ENCODE assay signal across 31 mouse cellular contexts in the genomic region with DNA sequence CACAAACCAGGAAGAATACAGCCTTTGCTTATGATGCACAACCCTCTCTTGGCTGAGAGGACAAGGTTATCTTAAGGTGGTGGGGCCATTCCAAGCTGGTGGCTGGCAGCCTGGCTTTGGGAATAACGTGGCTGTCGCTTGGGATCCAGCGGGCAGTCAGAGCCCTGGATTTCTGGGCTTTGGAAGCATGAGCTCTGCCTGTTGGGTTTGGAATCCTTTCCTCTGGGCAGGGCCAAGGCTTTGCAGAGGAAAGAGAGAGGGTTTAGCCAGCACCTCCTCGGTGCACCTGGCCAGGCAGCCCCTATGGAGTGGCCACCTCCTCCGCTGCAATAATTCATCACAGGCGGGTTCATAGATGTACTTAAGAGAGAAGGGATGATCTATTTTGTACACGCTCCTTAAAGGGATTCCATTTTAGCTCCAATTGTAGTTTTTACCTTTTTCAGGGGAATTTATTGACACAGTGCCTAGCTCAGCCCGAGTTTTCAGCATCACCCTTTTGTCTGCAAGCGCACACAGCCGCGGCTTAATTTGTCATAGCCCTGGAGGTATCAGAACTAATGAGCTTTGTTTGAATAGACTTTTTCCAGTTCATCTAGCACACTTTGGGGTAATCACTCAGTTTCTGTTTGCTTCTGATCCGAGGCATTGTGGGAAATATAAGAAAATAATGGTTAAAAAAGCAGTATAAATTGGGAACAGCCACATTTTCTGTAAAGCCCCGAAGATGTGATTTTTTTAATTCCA.
A peak's percentile ranks its signal among the peaks of the same experiment; 100 is the strongest.
DNase-seq lines count a peak whose midpoint lies in the region; ATAC-seq and TF ChIP-seq lines count a peak whose summit lies in the region.
"Had no signal": no experiment of that assay in that cellular context is flagged by ENCODE, and none has a peak within 500 bp of the region (broad histone marks: within the 10 kb centered on the region; RNA-seq: fewer than 3 reads in every experiment).

No protein-coding gene starts in this region.

- peak; percentile 60 for DNase-seq in forebrain, embryonic 11.5 days (ENCODE audit: low spot score)
- no peak for DNase-seq in forebrain, postnatal 0 days
- peak; percentile 19 for DNase-seq in midbrain, embryonic 14.5 days
- DNase-seq in midbrain, embryonic 10.5 days (ENCODE audit: low spot score), result no peak
- peak; percentile 67 for DNase-seq in retina, embryonic 14.5 days (ENCODE audit: low spot score)
- no peak for DNase-seq in thymus, postnatal 10 days (ENCODE audit: low spot score in 2 of 2)
- DNase-seq: cerebellum, adult 18-20 months; cerebellum, postnatal 25 days; gastrocnemius, postnatal 25 days; heart, adult 11 months; heart, postnatal 36 days; kidney, adult 11 months; kidney, postnatal 14 days; layer of hippocampus, adult 9-11 months; liver; lung, adult 2 months; lung, postnatal 10 days; right cerebral cortex, postnatal 25 days; thymus, postnatal 25 days had no signal

- WGBS in forebrain, embryonic 11.5 days, result 22% methylated on average over 13 of the region's 13 CpGs
- 16% methylated on average over 13 of the region's 13 CpGs for WGBS in forebrain, postnatal 0 days
- WGBS in midbrain, embryonic 14.5 days, result 44% methylated on average over 13 of the region's 13 CpGs
- WGBS in midbrain, embryonic 10.5 days, result 60% methylated on average over 13 of the region's 13 CpGs
- WGBS in forebrain, embryonic 12.5 days, result 19% methylated on average over 13 of the region's 13 CpGs

- ATAC-seq in forebrain, embryonic 11.5 days (replicated peaks; ENCODE audit: low FRiP score), result peak; percentile 67; the same call in 1 of the 2 replicates
- no peak for ATAC-seq in forebrain, postnatal 0 days
- ATAC-seq in midbrain, embryonic 14.5 days (ENCODE audit: low FRiP score, low TSS enrichment), result no peak
- peak; percentile 51; the same call in 1 of the 2 replicates for ATAC-seq in forebrain, embryonic 12.5 days (ENCODE audit: low FRiP score)
- ATAC-seq: CD4-positive, CD25-positive, alpha-beta regulatory T cell, adult 4 months; inflammation-experienced regulatory T-cells, adult 6 months; midbrain, embryonic 15.5 days had no signal

- H3K4me3 ChIP-seq in forebrain, embryonic 11.5 days (ENCODE audit: low read depth, low read length), result no peak overlapping the region
- no peak overlapping the region for H3K4me3 ChIP-seq in forebrain, postnatal 0 days (ENCODE audit: low read depth, low read length)
- no peak overlapping the region for H3K4me3 ChIP-seq in midbrain, embryonic 14.5 days (replicated peaks; ENCODE audit: low read depth, low read length)
- H3K4me3 ChIP-seq in midbrain, embryonic 10.5 days, result no peak overlapping the region
- H3K4me3 ChIP-seq in forebrain, embryonic 12.5 days (replicated peaks), result no peak overlapping the region
- H3K4me3 ChIP-seq: embryonic facial prominence, embryonic 10.5 days; embryonic facial prominence, embryonic 15.5 days; midbrain, embryonic 15.5 days; myocyte; neural tube, embryonic 12.5 days; stomach, embryonic 15.5 days had no signal

- peaks cover 2% of the 10 kb centered on the region; the same call in 1 of the 2 replicates for H3K27me3 ChIP-seq in forebrain, embryonic 11.5 days (ENCODE audit: control insufficient read depth, insufficient read depth, low read length)
- H3K27me3 ChIP-seq in forebrain, postnatal 0 days (ENCODE audit: insufficient read depth, low read length), result no peaks in the 10 kb centered on the region
- H3K27me3 ChIP-seq in midbrain, embryonic 14.5 days (ENCODE audit: control insufficient read depth, insufficient read depth, low read length), result 0 out of 2 replicates have a peak, but pooled peaks cover 10% of the 10 kb centered on the region
- H3K27me3 ChIP-seq in midbrain, embryonic 10.5 days (ENCODE audit: low read depth, poor library complexity, severe bottlenecking), result no peaks in the 10 kb centered on the region
- 0 out of 2 replicates have a peak, but pooled peaks cover 2% of the 10 kb centered on the region for H3K27me3 ChIP-seq in forebrain, embryonic 12.5 days
- H3K27me3 ChIP-seq: embryonic facial prominence, embryonic 15.5 days; midbrain, embryonic 15.5 days; neural tube, embryonic 12.5 days; stomach, embryonic 15.5 days had no signal

- no peak for TF ChIP-seq CTCF in forebrain, postnatal 0 days (IDR thresholded peaks at IDR 0.05; ENCODE audit: low read depth)

- H3K36me3 ChIP-seq in forebrain, embryonic 11.5 days (ENCODE audit: control insufficient read depth, insufficient read depth, low read length), result no peaks in the 10 kb centered on the region
- no peaks in the 10 kb centered on the region for H3K36me3 ChIP-seq in forebrain, postnatal 0 days (ENCODE audit: insufficient read depth)
- no peaks in the 10 kb centered on the region for H3K36me3 ChIP-seq in midbrain, embryonic 14.5 days (ENCODE audit: control insufficient read depth, insufficient read depth, low read length)
- no peaks in the 10 kb centered on the region for H3K36me3 ChIP-seq in midbrain, embryonic 10.5 days
- H3K36me3 ChIP-seq in forebrain, embryonic 12.5 days (replicated peaks), result no peaks in the 10 kb centered on the region
- H3K36me3 ChIP-seq: embryonic facial prominence, embryonic 10.5 days; embryonic facial prominence, embryonic 15.5 days; midbrain, embryonic 15.5 days; neural tube, embryonic 12.5 days; stomach, embryonic 15.5 days had no signal

- no peaks in the 10 kb centered on the region for H3K9me3 ChIP-seq in forebrain, embryonic 11.5 days (ENCODE audit: control insufficient read depth, low read length)
- no peaks in the 10 kb centered on the region for H3K9me3 ChIP-seq in forebrain, postnatal 0 days (ENCODE audit: low read length)
- H3K9me3 ChIP-seq in midbrain, embryonic 14.5 days (ENCODE audit: control insufficient read depth, low read length), result no peaks in the 10 kb centered on the region
- no peaks in the 10 kb centered on the region for H3K9me3 ChIP-seq in midbrain, embryonic 10.5 days (replicated peaks)
- no peaks in the 10 kb centered on the region for H3K9me3 ChIP-seq in forebrain, embryonic 12.5 days
- H3K9me3 ChIP-seq: embryonic facial prominence, embryonic 10.5 days; embryonic facial prominence, embryonic 15.5 days; midbrain, embryonic 15.5 days; neural tube, embryonic 12.5 days; stomach, embryonic 15.5 days had no signal

- no peaks in the 10 kb centered on the region for H3K4me1 ChIP-seq in forebrain, embryonic 11.5 days (replicated peaks; ENCODE audit: control insufficient read depth, insufficient read depth, low read length)
- H3K4me1 ChIP-seq in forebrain, postnatal 0 days (ENCODE audit: insufficient read depth), result no peaks in the 10 kb centered on the region
- H3K4me1 ChIP-seq in midbrain, embryonic 14.5 days (ENCODE audit: control insufficient read depth, insufficient read depth, low read length), result no peaks in the 10 kb centered on the region
- peaks cover 6% of the 10 kb centered on the region; the same call in 1 of the 2 replicates for H3K4me1 ChIP-seq in midbrain, embryonic 10.5 days
- peaks cover 9% of the 10 kb centered on the region; the same call in 1 of the 2 replicates for H3K4me1 ChIP-seq in forebrain, embryonic 12.5 days
- H3K4me1 ChIP-seq: embryonic facial prominence, embryonic 15.5 days; stomach, embryonic 15.5 days had no signal

- H3K9ac ChIP-seq in forebrain, embryonic 11.5 days (ENCODE audit: low read length), result no peak overlapping the region
- no peak overlapping the region for H3K9ac ChIP-seq in forebrain, postnatal 0 days
- no peak overlapping the region for H3K9ac ChIP-seq in midbrain, embryonic 14.5 days (replicated peaks; ENCODE audit: low read length)
- no peak overlapping the region for H3K9ac ChIP-seq in forebrain, embryonic 12.5 days
- H3K9ac ChIP-seq: embryonic facial prominence, embryonic 15.5 days; liver, embryonic 14.5 days; midbrain, embryonic 15.5 days; neural tube, embryonic 12.5 days; stomach, embryonic 15.5 days had no signal

- 0 out of 2 replicates have a peak overlapping the region, but pooled peaks have one; percentile 8 for H3K27ac ChIP-seq in forebrain, embryonic 11.5 days (ENCODE audit: low read depth, low read length)
- H3K27ac ChIP-seq in forebrain, postnatal 0 days (ENCODE audit: low read depth, low read length), result no peak overlapping the region
- no peak overlapping the region for H3K27ac ChIP-seq in midbrain, embryonic 14.5 days (replicated peaks; ENCODE audit: low read depth, low read length)
- H3K27ac ChIP-seq in midbrain, embryonic 10.5 days (replicated peaks), result no peak overlapping the region
- H3K27ac ChIP-seq in forebrain, embryonic 12.5 days, result peak overlapping the region; percentile 14; the same call in 1 of the 2 replicates
- H3K27ac ChIP-seq: embryonic facial prominence, embryonic 10.5 days; embryonic facial prominence, embryonic 15.5 days; liver, embryonic 14.5 days; macrophage; midbrain, embryonic 15.5 days; neural tube, embryonic 12.5 days; stomach, embryonic 15.5 days had no signal

- no peak overlapping the region for H3K4me2 ChIP-seq in forebrain, embryonic 11.5 days (ENCODE audit: low read depth, low read length, severe bottlenecking)
- H3K4me2 ChIP-seq in forebrain, postnatal 0 days (ENCODE audit: low read depth), result no peak overlapping the region
- no peak overlapping the region for H3K4me2 ChIP-seq in midbrain, embryonic 14.5 days (ENCODE audit: low read length)
- no peak overlapping the region for H3K4me2 ChIP-seq in forebrain, embryonic 12.5 days
- H3K4me2 ChIP-seq: embryonic facial prominence, embryonic 15.5 days; heart, embryonic 11.5 days; midbrain, embryonic 15.5 days; neural tube, embryonic 12.5 days; stomach, embryonic 15.5 days had no signal

Comparison
In these comparisons a context has a peak if more than half of its experiments do, and no peak if none do; other contexts are left out.
1. ATAC-seq: peak in forebrain, embryonic 11.5 days (single experiment) and forebrain, embryonic 12.5 days (single experiment); none in forebrain, postnatal 0 days (single experiment) and midbrain, embryonic 14.5 days (single experiment).
2. DNase-seq: peak in forebrain, embryonic 11.5 days (single experiment), midbrain, embryonic 14.5 days (single experiment) and retina, embryonic 14.5 days (single experiment); none in forebrain, postnatal 0 days (single experiment), midbrain, embryonic 10.5 days (single experiment) and thymus, postnatal 10 days (0 of 2).
3. H3K27ac ChIP-seq: peak in forebrain, embryonic 11.5 days (single experiment) and forebrain, embryonic 12.5 days (single experiment); none in forebrain, postnatal 0 days (single experiment), midbrain, embryonic 14.5 days (single experiment) and midbrain, embryonic 10.5 days (single experiment).